Mouse (Mus musculus) testis, adult 2 months (tissue): ENCODE results near the gene Gm20696. TPM values are rescaled to one million over a fixed set of nuclear protein-coding genes. Genes with fewer than 3 reads are reported as not detected.
A peak's percentile ranks its signal among the peaks of the same experiment; 100 is the strongest.

Experiments used
- H3K27ac ChIP-seq: fragments of 200-500 bp; 2 replicates; pipeline ENCODE4 v1.5.1; 2012; ENCODE audit warnings: low read depth, low read length; ENCODE audit not compliant: control insufficient read depth, insufficient read depth
- H3K27me3 ChIP-seq: fragments of 200-500 bp; 2 replicates; pipeline ENCODE4 v1.6.1; 2012; ENCODE audit warnings: mild to moderate bottlenecking, low read length, moderate library complexity; ENCODE audit not compliant: control insufficient read depth, insufficient read depth
- H3K36me3 ChIP-seq: fragments of 200-500 bp; 2 replicates; pipeline ENCODE4 v1.6.1; 2012; ENCODE audit warnings: mild to moderate bottlenecking, low read length; ENCODE audit not compliant: control insufficient read depth, insufficient read depth
- H3K4me1 ChIP-seq: fragments of 200-500 bp; 2 replicates; pipeline ENCODE4 v1.6.1; 2012; ENCODE audit warnings: low read length; ENCODE audit not compliant: control insufficient read depth, insufficient read depth
- H3K4me3 ChIP-seq: fragments of 200-500 bp; 2 replicates; pipeline ENCODE4 v1.5.1; 2012; ENCODE audit warnings: low read depth, mild to moderate bottlenecking, low read length, moderate library complexity, mixed read lengths; ENCODE audit not compliant: control insufficient read depth
- CTCF ChIP-seq: fragments of 200-500 bp; IDR thresholded peaks from 2 replicates; pipeline ENCODE4 v1.5.1; 2012; ENCODE audit warnings: low read depth, mild to moderate bottlenecking, inconsistent platforms, low read length, moderate library complexity; ENCODE audit not compliant: control insufficient read depth, insufficient read depth, insufficient replicate concordance
- POLR2A ChIP-seq: fragments of 200-500 bp; IDR thresholded peaks from 2 replicates; pipeline ENCODE4 v1.6.1; 2012; ENCODE audit warnings: low read depth, mild to moderate bottlenecking, inconsistent platforms, low read length, moderate library complexity; ENCODE audit not compliant: control insufficient read depth
- polyA plus RNA-seq: library from polyadenylated mRNA; depleted of rRNA; stranded (reverse); fragments of >200 nt; gene quantifications from 2 replicates; pipeline ENCODE4 v1.2.3, GENCODE M21; 2012

The Gm20696 gene
- polyA plus RNA-seq, 1 experiment: 0.02 TPM

DNA sequence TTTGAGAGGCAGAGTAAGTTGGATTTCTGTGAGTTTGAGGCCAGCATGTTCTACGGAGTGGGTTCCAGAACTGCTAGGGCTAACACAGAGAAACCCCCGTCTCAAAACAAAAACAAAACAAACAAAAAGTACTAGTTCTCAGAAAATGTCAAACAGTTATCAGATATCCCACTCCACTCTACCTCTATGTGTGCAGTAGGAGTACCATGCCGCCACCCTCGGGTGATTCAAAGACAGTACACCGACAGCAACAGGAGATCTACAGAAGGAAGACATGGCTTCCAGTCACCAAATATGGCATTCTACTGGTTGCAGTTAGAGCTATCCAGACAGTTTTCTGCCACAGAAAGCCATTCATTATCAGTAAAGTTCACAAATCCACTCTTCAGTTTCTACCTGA lies 21.7 kb downstream of the Gm20696 start:
- Histone ChIP-seq H3K4me1 (no peaks in the 10 kb centered on the region; the same call in 1 of the 2 replicates), H3K36me3 (no peaks in the 10 kb centered on the region), H3K27me3 (no peaks in the 10 kb centered on the region), H3K27ac (peak overlapping the region; percentile 51; the same call in 1 of the 2 replicates), H3K4me3 (no peak overlapping the region)
- no peak for TF ChIP-seq CTCF
- TF ChIP-seq POLR2A: no peak

DNA sequence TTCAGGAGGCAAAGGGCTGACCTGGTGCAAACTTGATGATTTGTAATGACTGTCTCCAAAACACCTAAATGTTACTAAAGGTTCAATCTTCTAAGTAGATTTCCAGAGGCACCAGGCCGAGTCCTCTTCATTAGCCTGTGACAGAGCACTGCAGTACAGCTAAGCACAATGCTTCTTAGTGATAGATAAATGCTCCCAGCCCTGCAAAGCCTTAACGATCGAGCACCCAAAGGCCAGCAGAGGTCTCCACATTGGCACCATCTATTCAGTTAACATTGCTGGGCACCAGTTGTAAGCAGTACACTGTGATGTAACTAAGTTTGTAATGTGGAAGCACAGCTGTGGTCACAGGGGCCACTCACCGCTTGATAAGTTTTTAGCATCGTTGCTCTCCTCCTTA lies 22.2 kb downstream of the Gm20696 start:
- H3K27ac ChIP-seq: peak overlapping the region; percentile 51

DNA sequence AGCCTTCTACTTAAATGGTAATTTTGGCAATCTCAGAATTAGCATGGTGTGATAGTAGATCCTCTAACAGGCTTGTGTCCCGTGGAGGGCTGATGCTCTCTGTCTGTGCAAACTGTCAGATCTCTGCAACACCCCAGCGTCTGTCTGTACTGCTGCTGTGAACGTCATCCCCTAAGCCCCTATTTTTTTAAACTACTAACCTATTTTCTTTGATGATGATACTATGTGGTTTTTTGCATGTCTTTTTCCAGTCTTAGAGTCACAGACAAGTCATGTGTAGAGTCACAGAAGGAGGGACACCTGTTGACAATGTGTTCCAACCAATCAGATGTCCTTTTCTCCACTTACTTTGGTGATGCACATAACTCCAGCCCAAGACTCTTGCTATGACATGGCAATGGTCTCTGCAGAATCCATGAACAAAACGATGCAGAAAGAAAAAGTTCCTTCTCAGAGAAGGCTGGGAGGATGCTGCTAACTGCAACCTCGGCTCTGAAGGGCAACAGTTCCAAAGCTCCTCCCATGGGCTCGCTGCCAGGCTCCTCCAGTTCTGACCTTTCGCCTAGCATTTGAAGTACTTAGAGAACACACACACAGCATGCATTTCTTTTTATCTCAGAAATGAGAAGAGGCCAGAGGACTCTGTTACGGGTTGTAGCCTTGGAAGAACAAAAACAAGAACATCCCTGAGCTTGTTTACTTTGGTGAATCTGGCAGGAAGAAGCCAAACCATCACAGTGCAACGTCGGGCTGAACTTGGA lies 23.0 kb downstream of the Gm20696 start:
- no peaks in the 10 kb centered on the region; the same call in 1 of the 2 replicates for H3K4me1 ChIP-seq
- H3K36me3 ChIP-seq: no peaks in the 10 kb centered on the region
- no peak overlapping the region for H3K4me3 ChIP-seq
- peak overlapping the region; percentile 45; the same call in 1 of the 2 replicates for H3K27ac ChIP-seq
- H3K27me3 ChIP-seq: no peaks in the 10 kb centered on the region
- no peak for TF ChIP-seq CTCF
- no peak for TF ChIP-seq POLR2A

More for the DNA sequence above, 22.2 kb downstream of the Gm20696 start:
- no peak overlapping the region for H3K4me3 ChIP-seq
- H3K4me1 ChIP-seq: no peaks in the 10 kb centered on the region; the same call in 1 of the 2 replicates
- TF ChIP-seq CTCF (no peak), POLR2A (no peak)
- H3K36me3 ChIP-seq: no peaks in the 10 kb centered on the region
- no peaks in the 10 kb centered on the region for H3K27me3 ChIP-seq

DNA sequence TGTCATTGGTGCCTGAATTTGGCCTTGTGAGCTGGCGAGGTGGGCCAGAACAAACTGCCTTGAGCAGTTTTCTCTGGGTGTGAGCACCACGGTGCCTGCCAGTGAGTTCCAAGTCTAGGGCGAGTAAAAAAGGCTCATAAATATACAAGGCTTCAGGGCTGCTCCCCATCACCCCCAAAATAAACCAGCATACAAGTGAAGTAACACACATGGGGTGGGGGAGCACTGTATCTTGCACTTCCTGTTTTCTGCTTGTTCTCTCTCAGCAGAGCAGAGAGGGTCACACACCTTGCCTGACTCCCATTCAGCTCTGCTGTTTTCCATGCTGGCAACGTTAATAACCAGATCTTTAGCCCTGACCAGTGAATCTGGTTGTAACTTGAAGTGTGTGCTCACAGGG lies 29.1 kb downstream of the Gm20696 start:
- Histone ChIP-seq H3K27ac (no peak overlapping the region), H3K4me1 (no peaks in the 10 kb centered on the region), H3K4me3 (no peak overlapping the region), H3K27me3 (no peaks in the 10 kb centered on the region), H3K36me3 (no peaks in the 10 kb centered on the region)
- TF ChIP-seq CTCF: no peak
- no peak for TF ChIP-seq POLR2A

DNA sequence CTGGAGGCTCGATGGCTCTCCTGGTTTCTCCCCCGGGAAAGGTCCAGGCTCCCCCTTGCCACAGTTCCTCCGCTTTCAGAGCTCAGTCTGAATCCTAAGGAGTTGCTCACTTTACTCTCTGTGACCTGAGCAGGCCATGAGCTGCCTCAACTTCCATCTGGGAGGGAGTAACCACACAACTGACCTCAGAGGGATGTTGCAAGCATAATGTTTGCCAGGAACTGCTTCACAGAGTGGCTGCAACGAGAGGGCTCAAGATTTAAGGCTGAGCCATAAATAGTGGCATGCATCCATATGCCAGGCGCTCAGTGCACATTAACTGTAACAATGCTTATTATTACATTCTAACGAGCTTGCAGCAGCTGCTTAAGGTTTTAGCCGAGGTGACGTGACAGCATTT lies 29.8 kb downstream of the Gm20696 start:
- no peak overlapping the region for H3K4me3 ChIP-seq
- H3K4me1 ChIP-seq: no peaks in the 10 kb centered on the region
- no peaks in the 10 kb centered on the region for H3K36me3 ChIP-seq
- no peak for TF ChIP-seq CTCF
- no peak for TF ChIP-seq POLR2A
- no peaks in the 10 kb centered on the region for H3K27me3 ChIP-seq
- no peak overlapping the region for H3K27ac ChIP-seq

DNA sequence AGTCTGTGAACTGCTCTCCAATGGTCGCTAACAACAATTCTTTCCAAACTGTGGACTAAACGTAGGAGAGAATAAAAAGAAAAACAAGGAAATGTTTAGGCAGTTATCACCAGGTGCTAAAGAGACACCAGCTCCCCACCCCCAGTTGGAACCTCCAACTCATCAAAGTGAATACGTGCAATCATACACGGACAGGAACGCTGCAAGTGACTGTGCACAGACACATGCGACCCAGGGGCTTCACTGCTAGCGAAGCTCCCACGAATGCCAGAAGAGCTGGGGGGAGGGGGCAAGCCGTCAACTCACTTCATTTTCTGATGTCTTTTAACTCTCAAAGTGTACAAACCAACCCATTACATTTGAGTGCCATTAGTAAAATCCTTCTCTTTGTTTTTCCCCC lies 30.5 kb downstream of the Gm20696 start:
- TF ChIP-seq CTCF (no peak), POLR2A (no peak)
- Histone ChIP-seq H3K27me3 (no peaks in the 10 kb centered on the region), H3K4me3 (no peak overlapping the region), H3K4me1 (no peaks in the 10 kb centered on the region), H3K27ac (no peak overlapping the region), H3K36me3 (no peaks in the 10 kb centered on the region)

DNA sequence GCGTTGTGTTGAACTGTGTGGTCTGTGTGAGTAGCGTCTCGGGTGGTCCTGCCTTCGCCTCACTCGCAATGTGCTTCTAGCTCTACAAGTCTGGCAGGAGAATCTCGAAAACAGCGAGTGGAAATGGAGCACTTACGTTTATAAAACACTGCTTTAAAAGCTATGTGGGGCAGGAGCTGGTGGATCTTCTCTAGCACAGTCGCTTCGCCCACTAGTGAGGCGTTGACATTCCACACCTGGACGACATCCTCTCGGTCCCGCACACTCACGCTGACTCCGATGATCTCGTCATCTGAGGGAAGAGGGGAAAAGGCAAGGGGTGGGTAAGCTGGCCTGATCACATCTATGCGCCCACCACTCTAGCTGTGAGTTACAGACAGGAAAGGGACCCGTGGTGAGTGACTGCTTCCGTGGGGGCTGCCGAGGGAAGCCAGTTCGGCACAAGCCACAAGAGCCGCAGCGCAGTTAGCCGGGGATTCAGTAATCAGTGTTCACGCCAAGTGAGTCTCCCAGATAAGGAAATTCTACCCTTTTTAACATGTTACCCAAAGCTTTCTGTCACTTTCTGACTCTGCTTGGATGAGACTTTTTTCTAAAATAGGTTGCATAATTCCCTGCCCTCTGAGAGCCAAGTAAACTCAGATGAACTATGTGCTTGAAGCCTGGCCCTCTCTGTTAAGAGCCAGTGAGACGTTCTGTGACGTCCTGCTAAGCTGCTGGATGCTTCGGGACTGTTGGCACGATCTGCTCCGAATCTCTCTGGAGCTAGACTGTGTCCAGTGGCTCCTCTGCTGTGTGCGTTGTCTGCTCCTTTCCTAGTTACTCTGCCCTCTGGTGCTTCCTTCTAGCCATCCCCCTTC lies 34.2 kb downstream of the Gm20696 start:
- Histone ChIP-seq H3K36me3 (no peaks in the 10 kb centered on the region), H3K4me1 (no peaks in the 10 kb centered on the region), H3K4me3 (no peak overlapping the region), H3K27ac (no peak overlapping the region), H3K27me3 (no peaks in the 10 kb centered on the region)
- TF ChIP-seq POLR2A: no peak
- TF ChIP-seq CTCF: no peak
